ENCODE assay signal across 8 mouse cellular contexts in the genomic region with DNA sequence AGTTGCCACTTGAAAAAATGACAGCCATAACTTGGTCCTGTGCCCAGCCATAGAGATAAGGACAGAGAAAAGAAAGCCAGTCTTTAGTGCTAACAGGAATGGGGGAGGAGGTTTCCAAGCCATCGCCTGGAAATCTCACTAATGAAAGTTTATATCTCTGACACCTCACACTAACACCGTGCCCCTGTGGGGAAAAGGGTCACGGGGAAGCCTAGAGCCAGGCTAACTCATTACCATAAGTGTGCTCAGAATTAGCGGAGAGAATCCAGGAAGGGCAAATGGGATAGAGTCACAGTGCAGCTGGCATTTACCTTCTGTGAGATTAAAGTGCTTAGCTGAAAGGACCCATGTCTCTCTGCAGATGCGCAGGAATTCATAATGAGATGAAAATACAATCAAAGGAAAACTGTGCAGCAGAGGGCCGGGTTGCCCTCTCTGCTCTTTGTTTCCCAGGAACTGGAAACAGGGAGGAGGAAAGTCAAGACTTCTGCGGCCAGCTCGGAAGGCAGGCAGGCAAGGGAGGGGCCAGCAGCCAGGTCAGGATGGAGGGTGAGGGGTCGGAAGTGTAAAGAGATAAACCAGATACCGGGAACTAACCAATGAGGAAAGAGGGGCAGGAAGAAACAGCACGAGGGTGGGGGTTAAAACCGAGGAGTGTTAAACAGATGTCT.
DNase-seq lines count a peak whose midpoint lies in the region; ATAC-seq and TF ChIP-seq lines count a peak whose summit lies in the region.

No protein-coding gene starts in this region.

- peak overlapping the region; percentile 36 to 56 for H3K4me3 ChIP-seq in MEL (ENCODE audit: control insufficient read depth in 1 of 2, insufficient read depth in 1 of 2, low read depth in 2 of 2, low read length in 2 of 2)
- H3K4me3 ChIP-seq in forebrain, embryonic 11.5 days (ENCODE audit: low read depth, low read length), result no peak overlapping the region
- H3K4me3 ChIP-seq in hindbrain, embryonic 14.5 days (replicated peaks; ENCODE audit: low read length), result peak overlapping the region; percentile 18
- H3K4me3 ChIP-seq in stomach, embryonic 14.5 days (ENCODE audit: low read depth, low read length), result peak overlapping the region; percentile 4; the same call in 1 of the 2 replicates

- TF ChIP-seq POLR2A in MEL (IDR thresholded peaks at IDR 0.05; ENCODE audit: control insufficient read depth in 1 of 2, insufficient read depth in 1 of 2, low read depth in 1 of 2, low read length in 2 of 2, poor library complexity in 1 of 2), result no peak

- peak overlapping the region; percentile 53 for H3K4me2 ChIP-seq in forebrain, embryonic 11.5 days (ENCODE audit: low read depth, low read length, severe bottlenecking)
- H3K4me2 ChIP-seq in hindbrain, embryonic 14.5 days (replicated peaks), result peak overlapping the region; percentile 47
- H3K4me2 ChIP-seq in stomach, embryonic 14.5 days (replicated peaks; ENCODE audit: low read depth, low read length), result peak overlapping the region; percentile 47

- TF ChIP-seq EP300 in MEL (IDR thresholded peaks at IDR 0.05; ENCODE audit: low read depth in 1 of 2, low read length in 2 of 2), result no peak

- H3K79me2 ChIP-seq in MEL (ENCODE audit: control insufficient read depth, insufficient read depth, low read length, poor library complexity), result no peaks in the 10 kb centered on the region

- H3K9me3 ChIP-seq in MEL (replicated peaks; ENCODE audit: insufficient read depth, low read length), result no peaks in the 10 kb centered on the region
- H3K9me3 ChIP-seq in forebrain, embryonic 11.5 days (ENCODE audit: control insufficient read depth, low read length), result no peaks in the 10 kb centered on the region
- H3K9me3 ChIP-seq in hindbrain, embryonic 14.5 days (ENCODE audit: control insufficient read depth, low read length), result no peaks in the 10 kb centered on the region
- H3K9me3 ChIP-seq in stomach, embryonic 14.5 days (ENCODE audit: control insufficient read depth, low read depth, low read length), result no peaks in the 10 kb centered on the region

- H3K36me3 ChIP-seq in MEL (ENCODE audit: control insufficient read depth in 1 of 2, insufficient read depth in 2 of 2, low read length in 2 of 2), result no peaks in the 10 kb centered on the region
- H3K36me3 ChIP-seq in forebrain, embryonic 11.5 days (ENCODE audit: control insufficient read depth, insufficient read depth, low read length), result no peaks in the 10 kb centered on the region
- no peaks in the 10 kb centered on the region for H3K36me3 ChIP-seq in hindbrain, embryonic 14.5 days (replicated peaks; ENCODE audit: control insufficient read depth, insufficient read depth)
- no peaks in the 10 kb centered on the region for H3K36me3 ChIP-seq in stomach, embryonic 14.5 days (ENCODE audit: control insufficient read depth, insufficient read depth, low read length)

- TF ChIP-seq CTCF in MEL (IDR thresholded peaks at IDR 0.05 in 2 of 3, conservative IDR thresholded peaks at IDR 0.05 in 1 of 3; ENCODE audit: control insufficient read depth in 1 of 3, insufficient read depth in 1 of 3, low read depth in 2 of 3, low read length in 3 of 3, poor library complexity in 1 of 3, severe bottlenecking in 1 of 3), result no peak

- H3K9ac ChIP-seq in MEL (ENCODE audit: control insufficient read depth, low read depth, low read length, poor library complexity, severe bottlenecking), result no peak overlapping the region
- H3K9ac ChIP-seq in forebrain, embryonic 11.5 days (ENCODE audit: low read length), result 0 out of 2 replicates have a peak overlapping the region, but pooled peaks have one; percentile 1
- H3K9ac ChIP-seq in hindbrain, embryonic 14.5 days, result peak overlapping the region; percentile 53
- H3K9ac ChIP-seq in stomach, embryonic 14.5 days (replicated peaks; ENCODE audit: low read depth, low read length), result no peak overlapping the region

- ATAC-seq in forebrain, embryonic 11.5 days (replicated peaks; ENCODE audit: low FRiP score), result peak; percentile 89
- peak; percentile 79 for ATAC-seq in hindbrain, embryonic 14.5 days (ENCODE audit: low FRiP score)
- ATAC-seq in stomach, embryonic 14.5 days (ENCODE audit: insufficient number of reproducible peaks, insufficient read depth, low FRiP score, low read depth), result peak; percentile 76

- no peaks in the 10 kb centered on the region; a peak in 1 of 4 replicates for H3K27me3 ChIP-seq in MEL (ENCODE audit: control insufficient read depth in 1 of 2, insufficient read depth in 2 of 2, low read length in 2 of 2)
- H3K27me3 ChIP-seq in forebrain, embryonic 11.5 days (ENCODE audit: control insufficient read depth, insufficient read depth, low read length), result no peaks in the 10 kb centered on the region
- H3K27me3 ChIP-seq in hindbrain, embryonic 14.5 days (ENCODE audit: control insufficient read depth, insufficient read depth, low read length), result no peaks in the 10 kb centered on the region
- no peaks in the 10 kb centered on the region for H3K27me3 ChIP-seq in stomach, embryonic 14.5 days (ENCODE audit: control insufficient read depth, insufficient read depth, low read length)

- 1% methylated on average over 12 of the region's 12 CpGs for WGBS in forebrain, embryonic 11.5 days
- WGBS in hindbrain, embryonic 14.5 days, result 1% methylated on average over 12 of the region's 12 CpGs
- 3% methylated on average over 12 of the region's 12 CpGs for WGBS in stomach, embryonic 14.5 days

- DNase-seq in MEL (ENCODE audit: low read depth, low spot score), result peak; percentile 28
- DNase-seq in adrenal gland, postnatal 14 days, result peak; percentile 17
- peak; percentile 61 for DNase-seq in forebrain, embryonic 11.5 days (ENCODE audit: low spot score)
- peak; percentile 39 for DNase-seq in hindbrain, embryonic 14.5 days (ENCODE audit: low spot score)
- peak; percentile 48 for DNase-seq in lung, postnatal 10 days
- no peak for DNase-seq in frontal cortex, postnatal 14 days (ENCODE audit: low spot score in 2 of 2)
- no peak for DNase-seq in layer of hippocampus, adult 9-10 months (ENCODE audit: low spot score)

- no peak for TF ChIP-seq RAD21 in MEL (IDR thresholded peaks at IDR 0.05; ENCODE audit: low read depth, low read length)

- no peak overlapping the region for H3K27ac ChIP-seq in MEL (ENCODE audit: control insufficient read depth, low read depth, low read length)
- H3K27ac ChIP-seq in forebrain, embryonic 11.5 days (ENCODE audit: low read depth, low read length), result peak overlapping the region; percentile 60
- H3K27ac ChIP-seq in hindbrain, embryonic 14.5 days, result peak overlapping the region; percentile 60
- H3K27ac ChIP-seq in stomach, embryonic 14.5 days (ENCODE audit: low read length), result peak overlapping the region; percentile 36; the same call in 1 of the 2 replicates

- peaks cover 0 to 5% of the 10 kb centered on the region in 2 experiments; a peak in 1 of 4 replicates for H3K4me1 ChIP-seq in MEL (ENCODE audit: control insufficient read depth in 1 of 2, insufficient read depth in 2 of 2, low read length in 2 of 2)
- H3K4me1 ChIP-seq in forebrain, embryonic 11.5 days (replicated peaks; ENCODE audit: control insufficient read depth, insufficient read depth, low read length), result no peaks in the 10 kb centered on the region; the same call in 1 of the 2 replicates
- peaks cover 14% of the 10 kb centered on the region for H3K4me1 ChIP-seq in hindbrain, embryonic 14.5 days (replicated peaks; ENCODE audit: control insufficient read depth, insufficient read depth, low read length)
- peaks cover 11% of the 10 kb centered on the region; the same call in 1 of the 2 replicates for H3K4me1 ChIP-seq in stomach, embryonic 14.5 days (ENCODE audit: control insufficient read depth, insufficient read depth, low read length)

TF ChIP-seq in MEL, 35 proteins besides CTCF, POLR2A, EP300 and RAD21:
- TF ChIP-seq RCOR1 (IDR thresholded peaks at IDR 0.05; ENCODE audit: low read depth, low read length), result no peak
- TF ChIP-seq MAZ (IDR thresholded peaks at IDR 0.05; ENCODE audit: low read depth, low read length), result 0 out of 2 replicates have a peak, but pooled peaks have one; percentile 40
- TF ChIP-seq CHD2 (IDR thresholded peaks at IDR 0.05; ENCODE audit: low read length), result no peak
- no peak for TF ChIP-seq MAX (IDR thresholded peaks at IDR 0.05; ENCODE audit: low read length)
- TF ChIP-seq ZNF384 (IDR thresholded peaks at IDR 0.05; ENCODE audit: low read depth, low read length), result no peak

Comparison
In these comparisons a context has a peak if more than half of its experiments do, and no peak if none do; other contexts are left out.
1. DNase-seq: peak in MEL (single experiment), adrenal gland, postnatal 14 days (single experiment), forebrain, embryonic 11.5 days (single experiment), hindbrain, embryonic 14.5 days (single experiment) and lung, postnatal 10 days (single experiment); none in frontal cortex, postnatal 14 days (0 of 2) and layer of hippocampus, adult 9-10 months (single experiment).
2. H3K9ac ChIP-seq: peak in forebrain, embryonic 11.5 days (single experiment) and hindbrain, embryonic 14.5 days (single experiment); none in MEL (single experiment) and stomach, embryonic 14.5 days (single experiment).
3. Peak in every context shown above with its lines, with median percentiles within 50 percentile points of each other: ATAC-seq and H3K4me2 ChIP-seq.